Mouse (Mus musculus) heart, postnatal 0 days (tissue): ENCODE results near the gene Ccdc80. TPM values are rescaled to one million over a fixed set of nuclear protein-coding genes. Genes with fewer than 3 reads are reported as not detected.

Experiments used
- ATAC-seq: fragments of 200-750 bp; cut with Nextera tagmentation; 2 replicates; pipeline ENCODE4 v1.8.0; 2017; ENCODE audit warnings: low read depth, moderate number of reproducible peaks, moderate library complexity; ENCODE audit not compliant: insufficient read depth
- DNase-seq: peaks from one replicate; pipeline ENCODE4 v3.0.0-alpha.2; 2016; ENCODE audit warnings: low spot score
- H3K27ac ChIP-seq: fragments of 300-500 bp; sonication (generic); 2 replicates; pipeline ENCODE4 v1.5.1; 2014; ENCODE audit warnings: low read depth, mild to moderate bottlenecking
- H3K27me3 ChIP-seq: fragments of 300-500 bp; sonication (generic); 2 replicates; pipeline ENCODE4 v1.6.1; 2014; ENCODE audit warnings: low read length, mixed read lengths; ENCODE audit not compliant: control insufficient read depth, insufficient read depth
- H3K36me3 ChIP-seq: fragments of 300-500 bp; sonication (generic); replicated peaks from 2 replicates; pipeline ENCODE4 v1.6.1; 2014; ENCODE audit warnings: low read length, mixed read lengths; ENCODE audit not compliant: control insufficient read depth, insufficient read depth
- H3K4me1 ChIP-seq: fragments of 300-500 bp; sonication (generic); 2 replicates; pipeline ENCODE4 v1.6.1; 2014; ENCODE audit warnings: antibody characterized with exemption; ENCODE audit not compliant: control insufficient read depth, insufficient read depth
- H3K4me2 ChIP-seq: fragments of 300-500 bp; sonication (generic); 2 replicates; pipeline ENCODE4 v1.6.1; 2014; ENCODE audit warnings: low read depth, mild to moderate bottlenecking, low read length, moderate library complexity
- H3K4me3 ChIP-seq: fragments of 300-500 bp; sonication (generic); 2 replicates; pipeline ENCODE4 v1.5.1; 2014; ENCODE audit warnings: low read depth, low read length
- H3K9ac ChIP-seq: fragments of 300-500 bp; sonication (generic); replicated peaks from 2 replicates; pipeline ENCODE4 v1.6.1; 2014; ENCODE audit warnings: low read depth, low read length, mixed read lengths
- H3K9me3 ChIP-seq: fragments of 300-500 bp; sonication (generic); replicated peaks from 2 replicates; pipeline ENCODE4 v1.6.1; 2016; ENCODE audit warnings: low read length; ENCODE audit not compliant: control insufficient read depth
- CTCF ChIP-seq: IDR thresholded peaks from 2 replicates; pipeline ENCODE4 v1.5.1; 2016; ENCODE audit warnings: antibody characterized with exemption, control low read depth, low read depth
- EP300 ChIP-seq: IDR thresholded peaks from 2 replicates; pipeline ENCODE4 v1.6.1; 2016; ENCODE audit warnings: antibody characterized with exemption, low read depth
- WGBS: fragments of 180-500 bp; shearing (Covaris S2); extraction: QIAGEN DNeasy Blood & Tissue Kit; methylation state at CpG from one replicate; pipeline ENCODE4 v1.1.7; 2014; 5-methylcytosine and 5-hydroxymethylcytosine counted together
- polyA plus RNA-seq: library from polyadenylated mRNA; unstranded; fragments of >200 nt; fragmentation: Nextera tagmentation; extraction: Ambion mirVana; gene quantifications from 2 replicates; pipeline ENCODE4 v1.2.1, GENCODE M21; 2015
- total RNA-seq: library from RNA; depleted of rRNA; stranded (reverse); fragments of >200 nt; gene quantifications from 2 replicates; pipeline ENCODE4 v1.2.3, GENCODE M21; 2014; ENCODE audit warnings: low replicate concordance

The Ccdc80 gene
- total and polyA plus RNA-seq, 2 experiments from 2014 or later = 61.4 to 75.3 TPM

DNA sequence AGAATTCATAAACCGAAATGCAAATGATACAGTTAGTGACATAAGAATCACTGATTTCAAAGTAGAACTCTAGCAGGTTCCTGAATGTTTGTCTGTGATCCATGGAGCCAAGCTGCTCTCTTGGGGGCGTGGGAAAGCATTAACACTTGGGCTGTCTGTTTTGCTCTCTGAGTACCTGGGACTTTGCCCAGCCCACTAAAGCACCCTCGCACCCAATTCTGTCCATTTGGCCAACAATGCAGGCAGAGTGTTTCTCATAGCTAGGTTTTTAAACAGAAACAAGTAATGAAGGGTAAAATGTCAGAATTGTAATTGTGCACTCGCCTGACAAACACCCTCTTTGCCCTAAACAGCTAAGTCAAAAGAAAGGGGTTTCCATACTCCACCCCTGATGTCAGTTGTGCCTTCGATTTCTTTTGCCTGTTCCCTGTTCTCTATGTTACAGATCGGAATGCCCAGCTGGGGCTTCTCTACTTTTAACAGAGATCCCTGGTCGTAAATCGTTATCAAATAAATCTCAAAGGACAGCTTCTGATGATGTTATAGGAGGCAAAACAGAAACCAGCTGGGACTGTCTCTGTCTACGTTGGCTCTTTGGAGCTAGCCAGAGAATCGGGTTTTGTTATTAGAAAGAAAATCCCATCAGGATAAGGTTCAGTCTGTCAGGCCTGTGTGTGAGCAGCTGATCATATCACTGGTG lies 5.1 kb downstream of the Ccdc80 start:
- DNase-seq (no peak), ATAC-seq (no peak)
- Histone ChIP-seq H3K27ac (no peak overlapping the region), H3K9me3 (no peaks in the 10 kb centered on the region), H3K4me1 (peaks cover 45% of the 10 kb centered on the region), H3K4me2 (peak overlapping the region; percentile 71), H3K9ac (peak overlapping the region; percentile 9; the same call in 1 of the 2 replicates), H3K27me3 (no peaks in the 10 kb centered on the region), H3K36me3 (no peaks in the 10 kb centered on the region), H3K4me3 (peak overlapping the region; percentile 47)
- 65% methylated on average over 10 of the region's 10 CpGs for WGBS
- TF ChIP-seq CTCF (no peak), EP300 (no peak)

DNA sequence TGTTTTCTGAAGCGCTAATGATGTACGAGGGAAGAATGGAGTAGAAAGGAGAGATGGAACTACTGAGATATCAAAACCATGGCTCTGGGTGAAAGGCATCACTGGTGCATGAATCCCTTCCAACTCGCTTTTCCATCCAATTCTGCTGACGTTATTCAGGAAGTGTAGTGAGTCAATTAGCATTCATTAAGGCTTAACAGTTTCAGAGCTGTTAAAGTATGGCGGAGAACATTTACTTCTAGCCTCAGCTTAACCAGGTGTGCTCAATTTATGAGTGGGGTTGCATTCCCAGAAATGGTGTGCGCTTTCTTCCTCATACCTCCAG lies 5.6 kb downstream of the Ccdc80 start:
- Histone ChIP-seq H3K4me1 (peaks cover 45% of the 10 kb centered on the region), H3K27me3 (no peaks in the 10 kb centered on the region), H3K36me3 (no peaks in the 10 kb centered on the region), H3K4me3 (peak overlapping the region; percentile 47; the same call in 1 of the 2 replicates), H3K9ac (0 out of 2 replicates have a peak overlapping the region, but pooled peaks have one; percentile 9), H3K4me2 (peak overlapping the region; percentile 71), H3K27ac (no peak overlapping the region), H3K9me3 (no peaks in the 10 kb centered on the region)
- ATAC-seq = no peak
- 65% methylated on average over 6 of the region's 6 CpGs for WGBS
- TF ChIP-seq EP300 = no peak
- no peak for TF ChIP-seq CTCF
- DNase-seq = no peak

DNA sequence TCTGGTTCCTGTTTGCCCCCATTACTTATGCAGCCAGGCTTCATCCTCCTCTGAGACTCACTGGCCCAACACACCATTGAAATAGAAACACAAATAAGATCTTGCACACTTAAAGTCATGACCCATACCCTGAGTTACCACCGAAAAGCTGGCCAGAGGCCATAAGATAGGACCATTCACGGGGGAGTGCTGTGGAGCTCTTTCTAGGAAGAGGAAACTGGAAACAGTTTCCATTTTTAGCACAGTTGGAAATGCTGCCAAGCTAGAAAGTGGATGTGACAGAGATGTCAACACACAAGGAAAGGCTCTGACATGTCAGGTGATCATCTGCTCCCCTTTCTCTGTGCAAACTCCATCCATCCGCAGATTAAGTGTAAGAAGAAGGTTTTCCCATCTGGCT lies 7.7 kb downstream of the Ccdc80 start:
- no peaks in the 10 kb centered on the region for H3K27me3 ChIP-seq
- 6% methylated on average over 3 of the region's 3 CpGs for WGBS
- H3K4me1 ChIP-seq = peaks cover 38% of the 10 kb centered on the region
- H3K36me3 ChIP-seq = peaks cover 4% of the 10 kb centered on the region; the same call in 1 of the 2 replicates
- ATAC-seq = peak; percentile 95
- TF ChIP-seq CTCF (no peak), EP300 (peak; percentile 69; the same call in 1 of the 2 replicates)
- H3K4me2 ChIP-seq = peak overlapping the region; percentile 15; the same call in 1 of the 2 replicates
- no peak overlapping the region for H3K9ac ChIP-seq
- peak; percentile 92 for DNase-seq
- peak overlapping the region; percentile 22 for H3K27ac ChIP-seq
- no peak overlapping the region for H3K4me3 ChIP-seq
- no peaks in the 10 kb centered on the region for H3K9me3 ChIP-seq

DNA sequence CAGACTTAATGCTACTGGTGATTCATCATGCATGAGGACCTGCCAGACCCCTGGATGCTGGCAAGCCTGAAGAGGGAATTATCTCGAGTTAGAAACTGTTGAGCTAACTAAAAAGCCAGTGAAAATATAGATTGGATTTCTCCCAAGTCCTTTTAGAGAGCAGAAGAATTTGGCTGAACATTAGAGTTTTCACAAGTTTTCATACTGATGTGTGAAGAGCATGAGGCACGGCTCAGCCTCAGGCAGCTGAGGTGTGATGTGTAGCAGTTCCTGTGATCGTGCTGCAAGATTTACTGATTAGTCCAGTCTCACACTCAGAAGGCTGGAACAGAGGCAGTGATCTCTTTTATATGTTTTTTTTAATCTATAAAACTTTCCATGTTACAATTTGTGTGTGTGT lies 11.8 kb downstream of the Ccdc80 start:
- H3K9me3 ChIP-seq = no peaks in the 10 kb centered on the region
- no peak overlapping the region for H3K27ac ChIP-seq
- ATAC-seq = no peak
- H3K4me3 ChIP-seq = no peak overlapping the region
- DNase-seq = no peak
- TF ChIP-seq EP300 (no peak), CTCF (no peak)
- no peak overlapping the region for H3K9ac ChIP-seq
- no peaks in the 10 kb centered on the region for H3K27me3 ChIP-seq
- H3K36me3 ChIP-seq = peaks cover 7% of the 10 kb centered on the region; the same call in 1 of the 2 replicates
- 41% methylated on average over 3 of the region's 3 CpGs for WGBS
- H3K4me1 ChIP-seq = peaks cover 18% of the 10 kb centered on the region
- H3K4me2 ChIP-seq = no peak overlapping the region

DNA sequence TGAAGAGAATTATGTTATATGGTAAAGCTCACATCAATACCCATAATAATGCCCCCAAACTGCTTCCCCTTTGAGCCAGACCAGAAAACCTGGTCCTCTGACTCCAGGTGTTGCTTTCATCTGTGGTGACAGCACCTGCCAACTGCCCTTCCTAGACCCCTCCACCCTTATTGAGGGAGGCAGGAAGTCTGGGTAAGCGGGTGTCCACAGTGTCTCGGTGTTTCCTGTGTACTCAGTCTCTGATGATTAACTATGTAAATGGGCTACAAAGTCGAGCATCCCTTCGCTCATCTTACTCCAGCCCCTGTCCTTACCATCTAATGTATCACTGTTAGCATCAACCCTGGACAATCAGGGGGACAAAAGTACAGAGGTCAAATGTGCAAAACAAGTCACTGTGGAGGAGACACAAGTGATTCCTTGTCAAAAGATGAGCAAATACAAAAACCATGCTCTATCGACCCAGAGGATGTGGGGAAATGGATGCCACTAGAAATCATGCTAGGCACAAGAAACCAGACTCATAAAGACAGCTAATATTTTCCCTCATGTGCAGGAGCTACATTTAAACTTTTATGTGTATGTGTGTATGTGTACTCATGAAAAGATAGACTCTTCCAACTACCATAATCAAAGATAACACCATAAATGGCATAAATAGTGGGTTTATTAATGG lies 15.1 kb downstream of the Ccdc80 start:
- peaks cover 11% of the 10 kb centered on the region; the same call in 1 of the 2 replicates for H3K36me3 ChIP-seq
- no peaks in the 10 kb centered on the region for H3K9me3 ChIP-seq
- ATAC-seq = no peak
- no peak overlapping the region for H3K9ac ChIP-seq
- 57% methylated on average over 5 of the region's 5 CpGs for WGBS
- H3K27ac ChIP-seq = no peak overlapping the region
- no peak for DNase-seq
- no peak for TF ChIP-seq CTCF
- no peak for TF ChIP-seq EP300
- H3K4me3 ChIP-seq = no peak overlapping the region
- no peaks in the 10 kb centered on the region for H3K27me3 ChIP-seq
- no peak overlapping the region for H3K4me2 ChIP-seq
- peaks cover 14% of the 10 kb centered on the region for H3K4me1 ChIP-seq
